Mouse (Mus musculus) embryonic stem cell, embryonic (primary cell): ENCODE results near the gene Scn10a.

Source experiments
- CTCF ChIA-PET, 4 experiments: fragments of 300-600 bp in 2 of 4; fragments of 350-600 bp in 2 of 4; sonication (Branson Sonifier 250); formaldehyde crosslinking; loops; one replicate each; lab custom pipeline; 2022; ENCODE audit warnings: inconsistent platforms in 2 of 4; lab: Charles Lee
- POLR2A ChIA-PET, 4 experiments: fragments of 300-600 bp in 2 of 4; fragments of 350-600 bp in 2 of 4; sonication (Branson Sonifier 250); formaldehyde crosslinking; loops; one replicate each; lab custom pipeline; 2022; ENCODE audit warnings: antibody characterized with exemption in 4 of 4, inconsistent platforms in 1 of 4; lab: Charles Lee

Scn10a gene

DNA sequence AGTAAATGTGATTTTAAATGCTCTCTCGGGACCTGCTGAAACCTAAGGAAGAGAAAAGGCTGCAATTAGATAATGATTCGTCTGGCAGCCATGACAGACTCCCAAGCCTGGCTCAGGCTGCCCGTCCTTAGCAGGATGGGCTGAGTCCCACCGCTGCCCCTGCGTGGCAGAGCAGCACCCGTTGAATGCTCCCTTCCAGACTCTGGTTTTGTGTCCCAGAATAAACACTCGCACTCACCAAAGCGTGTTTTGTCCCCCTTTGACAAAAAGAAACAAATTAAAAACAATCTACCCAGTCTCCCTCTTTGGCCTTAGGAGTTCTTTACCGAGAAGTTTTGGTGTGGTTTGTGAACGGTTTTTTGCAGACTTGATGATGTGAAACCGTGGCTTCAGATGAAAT lies at the start of gene Scn10a:
Gene Scn10a, minus strand, starts transcription at position 101 of the 400 bp plus-strand sequence.
- CTCF ChIA-PET = no interaction called here
- POLR2A ChIA-PET = no interaction called here

GRCm38 (mm10) chr9:119768585-119768984 lies 49.5 kb upstream of the Scn10a start:
- CTCF ChIA-PET = interaction anchor here (0.6 to 1.6 kb wide), 36 partner anchors 8 to 661 kb away, joined by 3 to 12 read pairs (median 4); partner anchors contain the start of gene Exog (in 1 of the 4)
- POLR2A ChIA-PET = interaction anchor here in 1 of 4 experiments (0.6 kb wide), 1 partner anchor 167 kb away, joined by 3 read pairs; no protein-coding TSS in a partner anchor

GRCm38 (mm10) chr9:119760226-119760625 lies 41.1 kb upstream of the Scn10a start:
- ChIA-PET POLR2A (no interaction called here), CTCF (interaction anchor here in 3 of 4 experiments (0.6 to 1.3 kb wide), 4 partner anchors 96 to 300 kb away, joined by 3 to 5 read pairs (median 4); no protein-coding TSS in a partner anchor)

DNA sequence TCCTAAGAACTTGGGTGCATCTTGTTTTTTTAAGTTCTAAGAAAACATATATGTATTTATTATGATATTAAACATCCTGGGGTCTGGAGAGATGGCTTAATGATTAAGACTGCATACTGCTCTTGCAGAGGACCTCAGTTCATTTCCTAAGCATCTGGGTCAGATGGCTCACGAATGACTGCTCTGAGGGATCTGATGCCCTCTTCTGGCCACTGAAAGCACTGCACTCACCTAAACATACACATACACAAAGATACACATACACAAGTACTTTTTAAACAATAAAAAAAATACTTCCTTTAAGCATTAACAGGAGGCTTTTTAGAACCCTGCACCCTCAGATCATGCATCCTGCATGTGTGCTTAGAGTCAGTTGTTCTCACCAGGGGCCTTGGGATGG lies 40.3 kb upstream of the Scn10a start:
- ChIA-PET CTCF (interaction anchor here in 3 of 4 experiments (0.6 to 1.3 kb wide), 3 partner anchors 95 to 299 kb away, joined by 3 to 5 read pairs (median 4); no protein-coding TSS in a partner anchor), POLR2A (no interaction called here)

- CTCF ChIA-PET = interaction anchor here (0.6 to 1.7 kb wide), 27 partner anchors 13 to 830 kb away, joined by 3 to 13 read pairs (median 3); no protein-coding TSS in a partner anchor
These were observed 32.4 kb upstream of the Scn10a start for GRCm38 (mm10) chr9:119751507-119751906.

GRCm38 (mm10) chr9:119749112-119749511 lies 30.0 kb upstream of the Scn10a start:
- CTCF ChIA-PET = interaction anchor here in 3 of 4 experiments (0.5 to 1.4 kb wide), 5 partner anchors 102 to 1214 kb away, joined by 3 to 7 read pairs (median 3); no protein-coding TSS in a partner anchor
- POLR2A ChIA-PET = no interaction called here

More at GRCm38 (mm10) chr9:119751507-119751906, 32.4 kb upstream of the Scn10a start:
- POLR2A ChIA-PET = interaction anchor here in 2 of 4 experiments (0.6 to 1.0 kb wide), 3 partner anchors 154 to 291 kb away, joined by 3 read pairs; no protein-coding TSS in a partner anchor

DNA sequence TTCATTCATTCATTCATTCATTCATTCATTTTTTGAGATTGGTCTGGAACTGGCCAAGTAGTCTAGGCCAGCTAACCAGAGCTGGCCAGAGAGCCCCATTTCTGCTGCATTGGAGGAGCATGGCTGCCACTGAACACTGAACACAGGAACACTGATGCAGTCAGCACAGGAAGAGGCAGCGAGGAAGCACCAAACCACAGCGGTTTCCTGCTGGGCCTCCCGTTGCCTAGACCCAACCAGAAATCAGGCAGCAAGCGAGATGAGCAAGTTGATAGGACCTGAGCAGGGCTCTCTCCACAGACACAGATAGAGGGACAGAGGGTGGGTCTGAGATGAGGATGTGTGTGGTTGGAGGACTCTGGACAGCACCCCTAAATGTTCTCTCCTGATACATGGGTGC lies 24.8 kb upstream of the Scn10a start:
- CTCF ChIA-PET = no interaction called here
- POLR2A ChIA-PET = no interaction called here

DNA sequence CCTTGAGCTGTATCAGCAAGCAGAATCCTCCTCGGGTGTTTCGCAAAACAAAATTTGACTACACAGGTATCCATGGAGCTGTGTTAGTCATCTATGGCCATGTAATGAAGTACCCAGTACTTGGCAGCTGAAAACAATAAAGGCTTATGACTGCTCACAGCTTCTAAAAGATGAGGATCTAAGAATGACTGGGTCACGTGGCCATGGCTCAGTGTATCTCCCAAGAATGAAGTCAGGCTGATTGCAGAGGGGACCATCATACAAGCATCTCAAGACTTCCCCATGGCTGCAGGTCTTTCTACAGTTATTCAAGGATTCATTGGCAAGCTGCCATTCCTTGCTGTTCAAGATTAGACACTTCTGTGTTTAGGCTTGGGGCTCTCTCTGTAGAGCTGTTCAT lies 24.2 kb upstream of the Scn10a start:
- POLR2A ChIA-PET = interaction anchor here in 1 of 4 experiments (1.1 kb wide), 1 partner anchor 101 kb away, joined by 3 read pairs; no protein-coding TSS in a partner anchor
- CTCF ChIA-PET = no interaction called here

- POLR2A ChIA-PET = no interaction called here
- CTCF ChIA-PET = interaction anchor here in 1 of 4 experiments (0.5 kb wide), 1 partner anchor 297 kb away, joined by 3 read pairs; no protein-coding TSS in a partner anchor
These were observed 22.1 kb upstream of the Scn10a start for GRCm38 (mm10) chr9:119741101-119741786.

GRCm38 (mm10) chr9:119728412-119729097 lies 9.4 kb upstream of the Scn10a start:
- ChIA-PET CTCF (interaction anchor here in 1 of 4 experiments (0.7 kb wide), 1 partner anchor 544 kb away, joined by 4 read pairs; no protein-coding TSS in a partner anchor), POLR2A (interaction anchor here in 2 of 4 experiments (0.7 to 1.5 kb wide), 2 partner anchors 25 to 35 kb away, joined by 3 read pairs; no protein-coding TSS in a partner anchor)

DNA sequence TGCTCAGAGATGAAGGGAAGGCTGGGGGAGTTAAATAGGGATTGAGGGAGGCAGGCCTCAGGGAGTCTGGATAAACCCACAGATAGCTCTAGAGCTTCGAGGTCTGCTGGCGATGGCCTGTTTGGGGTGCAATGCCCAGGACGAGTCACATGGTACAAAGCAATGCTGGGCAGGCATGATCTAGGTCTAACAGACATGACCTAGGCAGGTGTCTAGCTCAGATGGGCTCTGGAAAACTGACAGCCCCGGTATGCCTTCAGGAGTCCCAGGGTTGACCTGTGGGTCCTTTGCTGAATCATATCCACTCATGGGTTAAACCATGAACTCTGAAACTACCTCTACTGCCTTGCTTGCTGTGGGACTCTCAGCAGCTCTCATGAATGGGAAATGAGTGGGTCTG lies 7.9 kb upstream of the Scn10a start:
- ChIA-PET CTCF (no interaction called here), POLR2A (interaction anchor here in 1 of 4 experiments (1.5 kb wide), 1 partner anchor 26 kb away, joined by 3 read pairs; no protein-coding TSS in a partner anchor)

- CTCF ChIA-PET = interaction anchor here in 1 of 4 experiments (1.1 kb wide), 1 partner anchor 39 kb away, joined by 3 read pairs; no protein-coding TSS in a partner anchor
These were observed 6.3 kb upstream of the Scn10a start for GRCm38 (mm10) chr9:119725293-119725862.

GRCm38 (mm10) chr9:119706700-119707099 lies 12.4 kb downstream of the Scn10a start:
- POLR2A ChIA-PET = interaction anchor here in 1 of 4 experiments (0.6 to 0.9 kb wide), 2 partner anchors 20 to 186 kb away, joined by 3 read pairs; no protein-coding TSS in a partner anchor
- CTCF ChIA-PET = interaction anchor here in 2 of 4 experiments (0.8 to 1.3 kb wide), 3 partner anchors 39 to 61 kb away, joined by 3 to 4 read pairs (median 3); no protein-coding TSS in a partner anchor

More at GRCm38 (mm10) chr9:119725293-119725862, 6.3 kb upstream of the Scn10a start:
- POLR2A ChIA-PET = no interaction called here

- ChIA-PET CTCF (interaction anchor here in 3 of 4 experiments (0.6 to 0.9 kb wide), 6 partner anchors 28 to 553 kb away, joined by 3 to 5 read pairs (median 3); no protein-coding TSS in a partner anchor), POLR2A (interaction anchor here in 2 of 4 experiments (0.6 to 0.7 kb wide), 2 partner anchors 107 to 511 kb away, joined by 3 read pairs; no protein-coding TSS in a partner anchor)
These were observed 27.6 kb downstream of the Scn10a start for GRCm38 (mm10) chr9:119691505-119691904.

DNA sequence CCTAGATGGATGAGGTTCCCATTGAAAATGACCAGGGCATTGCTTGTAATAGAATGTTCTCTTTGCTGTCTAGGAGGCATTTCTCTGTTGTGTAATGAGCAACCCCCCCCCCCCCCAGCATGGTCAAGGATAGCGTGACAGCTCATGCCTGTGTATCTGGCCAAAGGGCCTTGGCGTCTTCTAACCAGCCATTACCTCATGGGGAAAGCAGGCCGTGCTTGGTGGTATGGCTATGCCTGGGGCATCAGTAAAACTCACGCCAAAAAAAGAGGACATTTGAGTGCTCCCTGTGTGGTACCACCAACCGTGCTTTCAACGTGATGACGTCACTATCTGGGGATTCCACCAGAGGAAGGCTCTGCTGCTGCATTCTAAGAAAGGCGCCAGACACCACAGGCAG lies 28.1 kb downstream of the Scn10a start:
- CTCF ChIA-PET = interaction anchor here in 3 of 4 experiments (0.5 to 0.9 kb wide), 8 partner anchors 27 to 554 kb away, joined by 3 to 5 read pairs (median 3); no protein-coding TSS in a partner anchor
- POLR2A ChIA-PET = interaction anchor here in 2 of 4 experiments (0.6 to 0.7 kb wide), 2 partner anchors 107 to 511 kb away, joined by 3 read pairs; no protein-coding TSS in a partner anchor

- ChIA-PET POLR2A (interaction anchor here in 1 of 4 experiments (0.6 kb wide), 1 partner anchor 508 kb away, joined by 4 read pairs; no protein-coding TSS in a partner anchor), CTCF (interaction anchor here in 2 of 4 experiments (0.6 to 1.7 kb wide), 2 partner anchors 41 to 661 kb away, joined by 3 to 5 read pairs; no protein-coding TSS in a partner anchor)
These were observed 31.2 kb downstream of the Scn10a start for GRCm38 (mm10) chr9:119687893-119688292.

DNA sequence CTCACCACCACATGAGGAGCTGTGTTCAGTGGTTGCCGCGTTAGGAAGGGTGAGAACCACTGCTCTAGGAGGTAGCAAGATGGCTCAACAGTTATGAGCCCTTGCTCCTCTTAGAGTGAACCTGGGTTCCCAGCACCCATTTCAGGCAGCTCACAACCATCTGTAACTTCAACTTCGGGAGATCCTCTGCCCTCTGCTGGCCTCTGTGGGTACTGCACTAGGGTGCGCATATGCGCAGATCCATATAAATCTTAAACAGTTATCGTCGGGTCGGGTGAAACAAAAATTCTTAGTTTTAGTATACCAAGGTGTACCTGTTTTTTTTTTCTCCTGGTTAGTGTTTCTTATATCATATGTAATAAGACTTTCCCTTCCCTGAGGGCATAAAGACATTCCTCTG lies 32.9 kb downstream of the Scn10a start:
- CTCF ChIA-PET = interaction anchor here (0.6 to 2.0 kb wide), 21 partner anchors 13 to 1042 kb away, joined by 3 to 7 read pairs (median 3); no protein-coding TSS in a partner anchor
- POLR2A ChIA-PET = interaction anchor here in 2 of 4 experiments (0.6 to 1.6 kb wide), 2 partner anchors 21 to 43 kb away, joined by 3 to 4 read pairs; no protein-coding TSS in a partner anchor
